Mouse (Mus musculus) brown adipose tissue, adult 24 weeks (tissue): Measurements from ENCODE around the gene Arhgap23. TPM values are rescaled to one million over a fixed set of nuclear protein-coding genes. Genes with fewer than 3 reads are reported as not detected.

ENCODE experiments used
- H3K27ac ChIP-seq: fragments of 200-500 bp; replicated peaks from 2 replicates; pipeline ENCODE4 v1.5.1; 2012; ENCODE audit warnings: low read depth, mild to moderate bottlenecking, low read length
- H3K4me1 ChIP-seq: fragments of 200-500 bp; 2 replicates; pipeline ENCODE4 v1.6.1; 2012; ENCODE audit warnings: low read length, mixed read lengths; ENCODE audit not compliant: control insufficient read depth, insufficient read depth, insufficient read length
- H3K4me3 ChIP-seq: fragments of 200-500 bp; 2 replicates; pipeline ENCODE4 v1.5.1; 2012; ENCODE audit warnings: low read depth, mild to moderate bottlenecking, low read length, moderate library complexity; ENCODE audit not compliant: insufficient read depth
- polyA plus RNA-seq: library from polyadenylated mRNA; stranded (reverse); fragments of >200 nt; gene quantifications from 2 replicates; pipeline ENCODE4 v1.2.4, GENCODE M21; 2012; ENCODE audit not compliant: missing spikeins, insufficient read depth, insufficient read length

Arhgap23 gene
- polyA plus RNA-seq, 1 experiment, result 5.5 TPM

DNA sequence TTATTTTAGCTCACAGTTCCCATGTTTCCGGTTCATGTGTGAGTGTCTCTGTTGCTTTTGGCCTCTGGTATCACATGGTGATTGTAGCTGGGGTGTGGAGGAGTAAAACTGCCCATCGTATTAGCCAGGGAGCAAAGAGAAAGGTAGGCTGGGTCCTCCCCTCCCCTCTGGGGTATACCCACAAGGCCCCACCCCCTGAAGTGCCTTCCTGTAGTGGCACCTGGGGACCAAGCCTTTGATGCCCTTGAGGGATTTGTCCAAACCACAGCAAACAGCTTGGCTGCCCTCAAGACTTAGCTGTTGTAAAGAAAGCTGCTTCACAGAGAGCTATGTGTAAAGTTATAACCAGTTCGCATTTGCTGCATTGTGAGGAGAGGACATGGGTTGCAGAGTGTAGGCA is 72.3 kb downstream of the Arhgap23 start:
- H3K4me1 ChIP-seq, result no peaks in the 10 kb centered on the region
- H3K27ac ChIP-seq, result no peak overlapping the region
- H3K4me3 ChIP-seq, result no peak overlapping the region

DNA sequence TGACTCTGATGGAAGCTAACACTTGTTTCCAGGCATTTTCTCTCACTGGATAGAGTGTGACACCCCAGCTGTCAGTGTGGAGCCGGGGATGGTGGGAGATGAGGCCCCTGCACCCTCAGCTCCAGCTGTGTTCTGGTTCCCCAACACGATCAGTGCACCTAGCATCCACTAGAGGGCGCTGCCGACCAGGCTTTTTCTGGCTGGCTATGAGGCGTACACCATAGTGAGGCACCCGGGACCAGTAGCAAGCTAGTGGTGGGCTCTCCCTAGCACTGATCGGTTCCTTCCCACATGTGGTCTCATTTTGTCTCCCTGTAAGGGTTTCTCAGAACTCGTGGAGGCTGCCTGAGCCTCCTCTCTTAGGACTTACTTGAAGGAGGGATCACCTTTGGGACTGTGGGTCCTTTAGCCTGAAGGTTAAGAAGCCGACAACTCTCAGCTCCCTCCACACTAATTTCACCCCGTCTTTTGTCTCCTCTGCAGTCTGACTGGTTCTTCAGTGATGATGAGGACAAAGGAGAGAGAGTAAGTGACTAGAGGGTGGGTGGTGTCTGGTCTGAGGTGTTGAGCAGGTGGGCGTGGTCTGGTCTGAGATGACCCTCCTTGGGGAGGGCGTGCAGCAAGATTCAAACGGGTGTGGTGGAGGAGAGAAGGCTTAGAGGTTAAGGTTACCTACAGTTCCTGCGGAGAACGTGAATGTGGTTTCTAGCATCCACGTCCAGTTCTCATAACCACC is 74.4 kb downstream of the Arhgap23 start:
- Histone ChIP-seq H3K4me3 (no peak overlapping the region), H3K4me1 (no peaks in the 10 kb centered on the region), H3K27ac (no peak overlapping the region)

DNA sequence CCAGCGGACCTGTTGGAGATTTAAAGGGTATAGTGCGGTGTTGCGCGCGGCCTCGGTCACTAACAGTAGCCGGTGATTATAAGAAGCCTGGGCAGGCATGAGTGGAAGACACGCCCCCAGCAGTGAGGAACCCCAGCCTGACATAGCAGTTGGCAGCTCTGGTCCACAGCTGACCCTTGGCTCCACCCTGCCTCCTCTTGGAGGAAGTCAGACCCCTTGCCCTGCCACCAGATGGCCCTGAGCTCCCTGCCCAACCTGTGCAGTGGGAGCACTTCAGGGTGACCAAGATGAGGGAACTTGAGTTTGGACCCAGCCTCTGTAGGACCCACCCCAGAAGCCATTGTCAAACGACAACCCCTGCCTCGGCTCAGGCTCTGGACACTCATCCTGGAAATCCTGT is 76.3 kb downstream of the Arhgap23 start:
- Histone ChIP-seq H3K27ac (no peak overlapping the region), H3K4me3 (no peak overlapping the region), H3K4me1 (no peaks in the 10 kb centered on the region)

DNA sequence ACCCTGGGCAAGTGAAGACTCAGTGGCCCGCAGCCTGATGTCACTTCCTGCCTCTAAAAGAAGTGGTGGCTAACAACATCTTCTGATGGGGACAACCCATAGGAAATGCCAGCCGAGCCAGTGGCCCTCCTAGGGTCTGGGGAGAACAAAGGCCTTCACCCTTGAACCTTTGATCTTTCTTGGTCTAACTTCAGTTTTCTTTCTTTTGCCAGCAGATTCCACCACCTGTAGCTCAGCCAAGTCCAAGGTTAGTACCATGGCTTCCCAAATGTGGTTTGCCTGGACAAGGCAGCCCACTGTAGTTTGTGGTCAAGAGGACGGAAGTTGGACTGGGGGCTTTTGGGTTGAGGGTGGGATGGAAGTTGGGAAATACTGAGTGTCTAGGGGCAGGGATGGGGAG is 77.5 kb downstream of the Arhgap23 start:
- Histone ChIP-seq H3K4me1 (no peaks in the 10 kb centered on the region), H3K4me3 (no peak overlapping the region), H3K27ac (no peak overlapping the region)

DNA sequence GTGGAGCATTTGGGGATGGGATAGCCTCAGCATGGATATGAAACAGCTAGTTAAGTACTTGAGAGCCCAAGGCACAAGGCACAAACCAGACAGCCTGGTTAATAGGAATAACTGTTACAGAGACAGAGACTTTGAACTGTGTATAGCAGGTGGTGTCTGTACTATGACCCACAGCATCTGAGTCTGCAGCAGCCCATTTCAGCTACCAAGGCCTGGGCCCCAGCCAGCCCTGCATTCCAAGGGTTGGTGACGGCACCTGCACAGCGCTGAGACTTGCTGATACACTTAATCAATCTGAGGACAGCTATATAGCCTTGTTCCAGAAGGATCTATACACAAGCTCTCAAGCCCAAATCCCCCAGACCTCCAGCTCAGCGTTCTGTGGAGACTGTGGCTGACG is 82.2 kb downstream of the Arhgap23 start:
- Histone ChIP-seq H3K27ac (no peak overlapping the region), H3K4me1 (no peaks in the 10 kb centered on the region), H3K4me3 (no peak overlapping the region)

DNA sequence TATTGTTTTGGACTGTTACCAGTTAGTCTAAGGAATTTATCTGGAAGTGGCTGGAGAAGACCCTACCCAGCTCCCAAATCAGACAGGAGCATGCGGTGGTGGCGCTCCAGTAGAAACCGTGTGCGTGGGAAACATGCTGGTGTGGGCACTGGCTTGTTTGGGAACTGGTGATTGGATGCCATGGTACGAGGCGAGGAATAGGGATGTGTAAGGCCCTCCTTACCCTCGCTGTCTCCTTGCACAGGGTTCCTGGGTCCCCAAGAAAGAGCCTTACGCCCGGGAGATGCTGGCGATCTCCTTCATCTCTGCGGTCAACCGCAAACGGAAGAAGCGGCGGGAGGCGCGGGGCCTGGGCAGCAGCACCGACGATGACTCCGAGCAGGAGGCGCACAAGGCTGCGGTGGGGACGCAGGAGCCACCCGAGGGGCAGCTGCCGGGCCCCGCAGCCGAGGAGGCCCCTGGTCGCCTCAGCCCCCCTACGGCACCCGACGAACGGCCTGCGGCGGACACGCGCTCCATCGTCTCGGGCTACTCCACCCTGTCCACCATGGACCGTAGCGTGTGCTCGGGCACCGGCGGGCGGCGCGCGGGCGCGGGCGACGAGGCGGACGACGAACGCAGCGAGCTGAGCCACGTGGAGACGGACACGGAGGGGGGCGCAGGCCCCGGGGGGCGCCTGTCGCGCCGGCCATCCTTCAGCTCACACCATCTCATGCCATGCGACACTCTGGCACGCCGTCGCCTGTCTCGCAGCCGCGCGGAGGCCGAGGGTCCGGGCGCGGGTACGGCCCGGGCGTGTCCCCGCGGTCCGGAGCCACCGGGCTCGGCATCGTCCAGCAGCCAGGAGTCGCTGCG is 84.8 kb downstream of the Arhgap23 start, which contains the start of gene 4933428G20Rik:
Gene 4933428G20Rik, minus strand, starts transcription at position 476 of the 855 bp plus-strand sequence.
- Histone ChIP-seq H3K27ac (no peak within 1 kb of the TSS), H3K4me1 (no peaks in the 10 kb centered on the region), H3K4me3 (no peak within 1 kb of the TSS)

DNA sequence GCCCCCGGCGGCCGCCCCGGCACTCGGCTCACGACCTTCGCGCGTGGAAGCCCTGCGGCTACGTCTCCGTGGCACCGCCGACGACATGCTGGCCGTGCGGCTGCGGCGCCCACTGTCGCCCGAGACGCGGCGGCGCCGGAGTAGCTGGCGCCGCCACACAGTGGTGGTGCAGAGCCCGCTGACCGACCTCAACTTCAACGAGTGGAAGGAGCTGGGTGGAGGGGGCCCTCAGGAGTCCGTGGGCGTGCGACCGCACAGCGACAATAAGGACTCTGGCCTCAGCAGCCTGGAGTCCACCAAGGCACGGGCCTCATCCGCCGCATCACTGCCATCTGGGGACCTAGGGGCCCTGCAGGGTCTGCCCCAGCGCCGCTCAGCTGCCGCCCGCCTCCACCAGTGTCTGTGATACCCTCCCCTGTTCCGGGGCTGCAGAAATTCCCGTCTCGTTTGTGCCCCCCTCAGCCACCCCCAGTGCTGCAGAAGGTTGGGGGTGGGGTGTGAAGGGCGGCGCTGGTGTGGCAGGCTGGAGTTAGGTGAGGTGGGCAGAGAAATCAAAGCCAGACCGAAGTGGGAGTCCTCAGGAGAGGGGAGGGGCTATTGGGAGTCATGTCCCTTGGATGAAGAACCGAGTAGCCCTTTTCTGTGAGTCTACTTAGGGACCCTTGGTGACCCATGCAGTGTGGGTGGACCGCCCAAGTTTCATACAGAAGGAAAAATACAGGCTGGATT is 85.6 kb downstream of the Arhgap23 start:
- no peak overlapping the region for H3K27ac ChIP-seq
- H3K4me3 ChIP-seq, result no peak overlapping the region
- no peaks in the 10 kb centered on the region for H3K4me1 ChIP-seq

DNA sequence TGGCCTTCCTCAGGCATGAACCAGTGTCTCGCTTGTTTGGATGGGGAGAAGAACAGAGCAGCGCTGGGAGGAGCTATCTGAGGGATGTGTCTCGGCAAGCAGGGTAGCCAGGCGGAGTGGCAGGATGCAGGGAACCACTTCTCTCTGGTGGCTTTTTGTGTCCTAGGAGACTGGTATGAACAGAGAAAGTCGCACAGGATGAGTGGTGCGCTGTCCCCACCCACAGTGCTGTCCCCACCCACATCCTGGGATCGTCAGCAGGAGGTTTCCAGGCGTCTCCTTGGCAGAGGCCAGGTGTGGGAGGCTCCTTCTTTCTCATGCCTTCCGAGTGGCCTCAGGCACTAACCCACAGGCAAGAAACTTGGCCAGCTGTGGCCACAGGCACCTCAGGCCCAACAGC is 87.0 kb downstream of the Arhgap23 start:
- Histone ChIP-seq H3K4me1 (no peaks in the 10 kb centered on the region), H3K27ac (no peak overlapping the region), H3K4me3 (no peak overlapping the region)

DNA sequence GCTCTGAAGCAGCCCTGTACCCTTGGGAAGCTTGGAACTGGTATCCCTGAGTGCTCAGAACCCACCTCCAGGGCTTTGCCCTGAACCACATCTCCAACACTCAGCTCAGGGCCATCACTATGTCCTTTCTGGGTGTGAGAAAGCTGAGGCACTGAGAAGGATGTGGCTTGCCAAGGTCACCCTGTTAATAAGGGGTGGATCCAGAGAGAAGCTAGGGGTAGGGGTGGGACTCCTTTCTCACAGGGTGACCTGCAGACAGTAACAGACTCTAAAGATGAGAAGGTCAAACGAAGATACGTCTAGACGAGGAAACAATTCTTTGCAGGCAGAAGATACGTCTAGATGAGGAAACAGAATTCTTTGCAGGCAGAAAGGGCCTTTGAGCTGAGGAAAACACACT is 87.5 kb downstream of the Arhgap23 start:
- no peak overlapping the region for H3K4me3 ChIP-seq
- no peaks in the 10 kb centered on the region for H3K4me1 ChIP-seq
- H3K27ac ChIP-seq, result no peak overlapping the region

DNA sequence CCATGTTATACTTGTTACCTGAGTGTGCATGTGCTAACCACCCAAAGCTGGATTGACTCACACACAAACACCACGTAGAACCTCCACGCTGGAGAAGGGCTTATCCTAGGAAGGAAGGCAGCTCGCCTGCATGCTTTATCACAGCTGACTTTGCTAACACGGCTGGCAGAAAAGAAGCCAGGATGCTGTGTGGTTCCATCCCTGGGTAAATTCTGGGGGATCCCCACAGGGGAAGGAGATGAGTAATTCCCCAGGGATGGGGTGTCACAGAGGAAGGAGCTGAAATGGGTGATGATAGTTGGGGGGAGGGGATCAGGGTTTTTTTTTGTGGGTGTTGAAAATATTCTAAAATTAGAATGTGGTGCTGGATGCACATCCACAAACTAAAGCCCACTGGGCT is 90.5 kb downstream of the Arhgap23 start:
- no peak overlapping the region for H3K4me3 ChIP-seq
- H3K4me1 ChIP-seq, result no peaks in the 10 kb centered on the region
- no peak overlapping the region for H3K27ac ChIP-seq

DNA sequence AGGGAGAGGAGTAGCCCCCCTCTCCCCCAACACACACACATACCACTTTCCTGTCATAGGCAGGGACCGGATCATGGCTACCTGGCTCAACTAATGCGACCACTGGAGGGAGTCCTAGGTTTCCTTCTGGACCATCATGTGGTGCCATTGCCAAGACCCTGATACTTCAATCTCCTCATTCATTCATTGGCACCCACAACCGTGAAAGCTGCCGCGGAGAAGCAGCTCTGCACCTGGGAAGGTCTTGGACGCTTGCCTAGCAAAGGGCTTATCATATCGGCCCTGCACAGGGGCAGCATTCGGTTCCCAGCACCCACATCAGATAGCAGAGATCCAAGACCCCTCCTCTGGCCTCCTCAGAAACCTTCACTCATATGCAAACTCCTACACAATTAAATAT is 91.0 kb downstream of the Arhgap23 start:
- H3K4me3 ChIP-seq, result no peak overlapping the region
- H3K27ac ChIP-seq, result no peak overlapping the region
- no peaks in the 10 kb centered on the region for H3K4me1 ChIP-seq

DNA sequence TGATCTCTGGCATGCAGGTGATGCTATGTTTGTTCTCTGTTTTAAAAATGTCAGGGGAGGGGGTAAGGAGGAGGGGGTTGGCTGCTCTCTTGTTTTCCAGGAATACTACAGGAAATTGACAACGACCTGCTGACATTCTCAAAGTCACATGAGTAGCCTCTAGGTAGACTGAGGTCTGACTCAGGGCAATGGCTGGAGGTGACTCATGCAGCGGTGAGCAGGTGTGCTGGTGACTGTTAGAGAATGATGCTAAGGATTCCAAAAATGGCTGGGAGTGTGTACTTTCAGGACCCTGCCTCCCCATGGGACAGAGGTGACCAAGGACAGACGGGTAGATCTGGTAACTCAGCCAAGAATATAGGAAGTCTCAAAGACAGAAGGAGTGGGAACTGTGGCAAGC is 92.9 kb downstream of the Arhgap23 start:
- Histone ChIP-seq H3K4me3 (no peak overlapping the region), H3K27ac (no peak overlapping the region), H3K4me1 (no peaks in the 10 kb centered on the region)

DNA sequence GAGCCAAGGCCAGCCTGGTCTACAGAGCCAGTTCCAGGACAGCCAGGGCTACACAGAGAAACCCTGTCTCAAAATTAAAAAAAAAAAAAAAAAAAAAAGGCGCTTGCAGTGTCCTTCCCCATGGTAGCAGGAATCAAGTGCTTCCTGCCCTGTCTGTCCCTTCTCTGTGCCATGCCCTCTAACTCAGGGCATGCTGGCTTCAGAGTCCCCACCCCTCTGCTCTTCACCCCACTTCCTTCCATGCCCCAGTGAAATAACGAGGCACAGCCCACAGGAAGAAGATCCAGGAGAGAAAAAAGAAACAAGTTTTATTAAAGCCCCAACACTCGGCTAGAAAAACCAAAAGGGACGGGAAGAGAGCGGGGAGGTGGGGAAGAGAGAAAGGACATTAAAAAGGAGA is 93.7 kb downstream of the Arhgap23 start:
- no peaks in the 10 kb centered on the region for H3K4me1 ChIP-seq
- H3K27ac ChIP-seq, result no peak overlapping the region
- H3K4me3 ChIP-seq, result no peak overlapping the region

DNA sequence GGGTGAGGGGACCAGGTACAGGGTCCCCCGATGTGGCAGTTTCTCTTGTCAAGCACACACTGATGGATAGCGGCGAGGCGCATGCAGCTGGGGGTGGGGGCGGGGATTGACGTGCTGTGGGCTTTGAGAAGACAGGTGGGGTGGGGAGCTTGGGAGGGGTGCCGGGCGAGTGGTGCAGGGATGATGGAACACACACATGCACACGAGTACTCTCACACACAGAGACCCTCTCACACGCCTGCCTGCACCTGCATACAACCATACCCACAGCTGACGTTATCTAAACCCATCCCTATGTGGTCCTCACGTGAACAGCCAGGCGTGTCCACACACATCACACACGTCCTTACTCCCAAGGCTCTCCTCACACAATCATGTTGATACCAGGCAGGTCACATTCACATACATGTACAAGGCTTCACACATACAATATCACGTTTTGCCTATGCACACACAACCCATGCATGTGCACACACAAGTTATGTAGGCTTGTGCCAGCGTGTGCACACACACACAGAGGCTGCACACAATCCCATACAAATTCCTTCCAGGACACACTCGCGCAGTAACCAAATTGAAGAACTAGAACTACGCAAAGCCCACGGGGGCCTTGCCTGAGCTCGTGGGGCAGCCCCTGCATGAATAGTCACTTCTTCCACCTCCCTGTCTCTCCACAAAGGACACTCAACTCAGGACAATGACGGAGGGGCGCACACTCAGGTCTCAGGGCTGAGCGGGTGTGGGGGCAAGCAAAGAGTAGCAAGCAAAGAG is 94.6 kb downstream of the Arhgap23 start:
- H3K27ac ChIP-seq, result no peak overlapping the region
- no peaks in the 10 kb centered on the region for H3K4me1 ChIP-seq
- H3K4me3 ChIP-seq, result no peak overlapping the region
